Mouse (Mus musculus): ENCODE results near the gene Gm20388. TPM values are rescaled to one million over a fixed set of nuclear protein-coding genes. Genes with fewer than 3 reads are reported as not detected.
"Not testable (repeated sequence)": the region's sequence is repeated elsewhere in the genome, so short reads cannot be mapped to it uniquely, and the experiment has no call there.

Gm20388 gene
- total RNA-seq, 2 experiments from 2014 or later = 18.6 TPM; not detected in 1

DNA sequence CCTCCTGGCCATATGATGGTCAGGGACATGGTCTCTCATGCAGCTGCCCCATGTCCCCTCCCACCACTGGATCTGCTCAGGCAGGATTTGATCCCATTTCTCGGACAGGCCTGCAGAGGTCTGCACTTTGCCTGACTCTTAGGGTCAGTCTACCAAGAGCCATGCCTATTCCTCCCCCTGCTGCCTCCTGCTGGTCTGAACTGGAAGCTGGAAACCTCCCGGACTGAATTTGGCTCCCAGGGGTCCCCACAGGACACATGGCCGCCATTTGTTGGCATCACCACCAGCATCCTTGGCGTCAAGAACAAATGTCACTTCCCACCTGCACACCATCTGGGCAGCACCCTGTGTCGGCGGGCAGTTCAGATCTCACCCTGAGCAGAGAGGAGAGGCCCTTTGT, 1402.8 kb downstream of the Gm20388 start:
- intact Hi-C loops (cut with DNase I) = no loop called here
- DNase-seq (ENCODE audit: low spot score in 2 of 2) = no peak

DNA sequence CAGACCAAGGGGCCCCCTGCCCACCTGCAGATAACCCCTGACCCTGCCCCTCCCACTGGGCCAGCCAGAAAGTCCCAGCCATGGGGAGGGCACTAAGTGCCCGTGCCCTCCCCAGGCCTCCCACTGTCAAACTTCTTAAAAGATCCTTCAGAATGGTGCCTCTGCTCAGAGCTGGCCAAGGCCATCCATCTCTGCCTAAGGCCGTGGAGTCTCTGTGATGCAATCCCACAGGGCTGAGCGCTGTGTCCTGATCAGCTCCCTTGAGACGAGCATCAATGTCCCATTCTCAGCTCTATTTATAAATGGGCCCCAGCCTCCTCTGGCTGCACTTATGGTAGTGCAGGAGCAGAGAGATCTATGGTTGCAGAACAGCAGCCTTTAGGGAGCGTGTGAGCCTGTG, 1403.4 kb downstream of the Gm20388 start:
- intact Hi-C loops (cut with DNase I) = no loop called here
- DNase-seq (ENCODE audit: low spot score in 2 of 2) = no peak

DNA sequence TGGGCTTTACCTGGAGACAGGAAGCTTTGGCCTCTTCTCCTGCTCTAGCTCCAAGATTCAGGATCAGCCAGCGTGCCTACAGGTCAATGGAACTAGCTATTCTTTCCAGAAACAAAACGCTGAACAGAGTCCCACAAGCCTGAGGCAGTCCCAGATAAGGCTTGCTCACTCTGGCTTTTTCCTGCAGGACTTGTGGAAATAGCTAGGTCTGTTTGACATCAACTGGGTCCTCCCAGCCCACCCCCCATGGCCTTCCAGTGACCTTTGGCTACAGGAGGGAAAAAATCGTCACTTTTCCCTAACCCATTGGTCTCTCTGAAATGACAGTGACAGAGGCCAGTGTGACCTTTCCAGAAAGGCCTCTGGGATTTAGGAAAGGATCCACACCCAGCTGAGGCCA, 1404.9 kb downstream of the Gm20388 start:
- intact Hi-C loops (cut with DNase I) = no loop called here
- no peak for DNase-seq (ENCODE audit: low spot score in 2 of 2)

DNA sequence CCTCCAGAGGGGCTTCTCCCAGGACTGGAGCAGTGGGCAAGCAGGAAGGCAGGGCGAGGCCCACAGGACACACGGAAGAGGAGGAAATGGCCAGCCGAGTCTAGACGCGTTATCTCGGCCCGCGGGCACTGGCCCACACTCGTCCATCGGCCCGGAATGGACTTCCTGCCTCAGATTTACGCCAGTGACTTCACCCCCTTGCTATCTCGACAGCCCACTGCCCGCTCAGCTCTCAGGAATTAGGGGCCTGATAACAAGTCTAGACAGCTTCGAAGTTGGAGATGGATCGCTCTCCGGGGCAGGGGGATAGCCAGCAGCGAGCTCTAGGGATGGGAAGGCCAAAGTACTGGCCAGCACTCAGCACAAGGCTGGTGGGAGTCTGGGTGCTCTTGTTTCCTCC, 1405.4 kb downstream of the Gm20388 start:
- no peak for DNase-seq (ENCODE audit: low spot score in 2 of 2)
- intact Hi-C loops (cut with DNase I) = no loop called here

DNA sequence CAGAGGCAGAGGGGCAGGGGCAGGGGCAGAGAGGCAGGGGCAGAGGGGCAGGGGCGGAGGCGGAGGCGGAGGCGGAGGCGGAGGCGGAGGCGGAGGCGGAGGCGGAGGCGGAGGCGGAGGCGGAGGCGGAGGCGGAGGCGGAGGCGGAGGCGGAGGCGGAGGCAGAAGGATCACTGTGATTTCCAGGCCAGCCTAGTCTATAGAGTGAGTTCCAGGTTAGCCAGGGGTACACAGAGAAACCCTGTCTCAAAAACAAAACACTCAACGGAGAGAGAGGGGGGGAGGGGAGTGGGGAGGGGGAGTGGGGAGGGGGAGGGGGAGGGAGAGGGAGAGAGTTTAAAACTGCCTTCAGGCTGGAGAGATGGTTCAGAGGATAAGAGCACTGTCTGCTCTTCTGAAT, 1408.1 kb downstream of the Gm20388 start:
- intact Hi-C loops (cut with DNase I); DNase-seq (ENCODE audit: low spot score in 2 of 2): not testable (repeated sequence)

DNA sequence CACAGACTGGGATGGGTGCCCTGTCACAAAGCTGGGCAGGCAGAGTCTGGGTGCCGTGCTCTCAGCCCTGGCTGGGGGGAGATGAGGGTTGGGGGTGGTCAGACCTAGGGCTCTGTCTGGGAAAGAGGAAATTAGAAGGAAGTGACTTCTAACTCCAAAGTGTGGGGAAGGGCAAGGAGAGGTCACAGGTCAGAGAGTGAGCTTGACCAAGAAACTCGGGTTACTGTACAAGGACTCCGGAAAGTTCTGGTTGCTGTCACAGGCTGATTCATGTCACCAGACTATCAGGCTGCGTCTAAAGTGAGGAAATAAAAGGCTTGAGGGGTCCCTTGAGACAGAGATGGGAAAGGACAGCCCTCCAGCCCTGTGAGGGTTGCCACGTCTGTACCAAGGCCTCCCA, 1408.8 kb downstream of the Gm20388 start:
- intact Hi-C loops (cut with DNase I) = no loop called here

DNA sequence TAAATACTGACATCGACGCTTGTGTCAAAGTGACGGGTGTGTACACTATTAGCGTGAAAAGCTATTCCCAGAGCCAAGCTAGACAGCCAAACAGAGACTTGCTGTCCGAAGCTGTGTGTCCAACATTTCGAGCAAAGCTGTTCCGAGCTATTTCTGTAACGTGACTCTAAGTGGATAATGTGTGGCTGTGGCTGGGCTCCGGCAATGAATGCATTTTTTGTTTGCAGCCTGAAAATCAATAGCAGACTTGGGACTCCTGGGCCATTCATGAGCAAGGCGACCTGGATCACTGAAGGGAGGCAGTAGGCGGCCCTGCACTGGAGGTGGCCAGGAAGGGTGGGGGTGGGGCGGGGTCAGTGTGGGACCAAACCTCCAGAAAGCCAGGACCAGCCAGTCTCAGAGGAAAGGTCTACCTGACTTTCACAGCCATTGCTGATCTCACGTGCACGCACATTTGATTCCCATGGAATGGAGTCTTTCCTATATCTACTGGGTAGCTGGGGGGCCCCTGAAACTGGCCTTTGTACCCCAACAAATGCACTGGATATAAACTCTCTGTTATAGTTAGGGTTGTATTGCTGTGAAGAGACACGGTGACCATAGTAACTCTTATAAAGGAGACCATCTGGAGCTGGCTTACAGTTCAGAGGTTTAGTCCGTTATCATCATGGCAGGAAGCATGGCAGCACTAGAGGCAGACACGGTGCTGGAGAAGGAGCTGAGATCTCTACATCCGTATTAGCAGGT, 1415.7 kb downstream of the Gm20388 start:
- peak in 1 of 2 experiments; percentile 8 for DNase-seq (ENCODE audit: low spot score in 2 of 2)
- intact Hi-C loops (cut with DNase I) = no loop called here

More for the DNA sequence above, 1408.8 kb downstream of the Gm20388 start:
- no peak for DNase-seq (ENCODE audit: low spot score in 2 of 2)

DNA sequence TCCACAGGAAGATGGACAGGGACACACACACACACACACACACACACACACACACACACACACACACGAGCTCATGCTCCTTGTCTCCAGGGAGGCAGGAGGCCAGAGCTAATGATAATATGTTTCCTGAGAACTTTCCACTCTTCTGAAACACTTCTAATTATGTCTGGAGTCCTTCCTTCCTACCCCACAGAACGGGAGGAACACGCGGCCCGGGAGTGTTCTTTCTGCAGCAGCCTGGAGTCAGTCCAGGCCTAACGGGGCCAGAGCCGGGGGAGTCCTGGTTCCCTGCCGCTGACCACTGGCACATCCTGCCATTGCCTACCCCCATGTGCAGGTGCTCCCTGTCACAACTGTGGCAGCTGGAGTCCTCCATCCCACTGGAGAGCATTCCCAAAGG, 1421.8 kb downstream of the Gm20388 start:
- intact Hi-C loops (cut with DNase I) = no loop called here

DNA sequence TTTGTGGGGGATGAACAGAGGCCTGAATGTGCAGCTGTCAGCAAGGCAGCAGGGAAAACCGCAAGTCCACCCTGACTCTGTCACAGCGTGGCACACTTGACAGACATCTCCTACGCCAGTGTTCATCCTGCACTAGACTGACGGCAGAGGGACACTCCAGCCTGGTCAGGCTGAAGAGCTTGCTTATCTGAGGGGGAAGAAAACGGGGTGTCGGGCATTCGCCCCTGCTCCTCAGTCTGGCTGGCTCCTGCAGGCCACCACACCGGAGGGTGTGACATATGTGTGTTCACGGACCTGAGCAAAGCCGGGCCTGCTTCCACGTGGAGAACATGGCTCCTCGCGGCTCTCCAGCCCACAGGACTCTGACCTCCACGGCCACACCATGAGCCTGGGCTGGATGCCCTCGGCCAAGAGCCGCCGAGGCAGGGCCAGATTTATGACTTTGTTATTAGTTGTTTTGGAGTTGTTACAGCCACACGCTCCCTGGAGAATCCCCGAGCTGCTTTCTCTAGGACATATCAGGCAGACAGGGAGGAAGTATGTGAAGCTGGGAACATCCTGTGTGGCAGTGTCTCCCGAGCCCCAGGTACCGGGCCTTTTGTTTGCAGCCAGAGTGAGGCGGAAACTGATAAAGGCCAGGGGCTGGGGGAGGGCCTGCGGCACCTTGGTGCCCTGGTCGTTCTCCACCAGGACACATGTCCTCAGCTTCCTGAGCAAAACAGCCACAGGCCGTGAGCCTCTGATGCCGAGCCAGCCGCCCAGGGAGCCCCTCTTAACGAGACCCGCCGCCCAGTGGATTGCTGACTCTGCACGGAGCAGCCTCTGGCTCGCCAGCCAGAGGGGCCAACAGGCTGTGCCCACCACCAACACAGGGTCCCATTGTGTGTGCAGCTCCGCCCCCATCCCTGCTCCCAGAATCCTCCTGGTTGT, 1424.1 kb downstream of the Gm20388 start:
- DNase-seq (ENCODE audit: low spot score in 2 of 2) = no peak
- intact Hi-C loops (cut with DNase I) = no loop called here

More for the DNA sequence above, 1421.8 kb downstream of the Gm20388 start:
- DNase-seq (ENCODE audit: low spot score in 2 of 2) = no peak

DNA sequence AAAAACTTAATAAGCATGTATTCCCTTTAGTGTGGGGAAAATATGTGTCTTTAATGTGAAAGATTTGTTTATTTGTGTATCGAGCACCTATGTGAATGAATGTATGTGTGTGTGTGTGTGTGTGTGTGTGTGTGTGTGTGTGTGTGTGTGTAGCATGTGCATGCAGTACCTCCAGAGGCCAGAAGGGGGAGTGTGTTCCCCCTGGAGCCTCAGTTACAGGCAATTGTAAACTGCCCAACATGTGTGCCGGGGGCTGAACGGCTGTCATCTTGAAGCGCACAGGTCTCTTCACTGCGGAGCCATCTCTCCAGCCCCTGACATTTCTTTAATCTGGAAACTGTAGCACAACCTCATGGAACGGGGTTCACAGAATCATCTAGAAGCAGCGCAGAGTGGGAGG, 1425.0 kb downstream of the Gm20388 start:
- intact Hi-C loops (cut with DNase I) = no loop called here
- DNase-seq (ENCODE audit: low spot score in 2 of 2) = no peak

DNA sequence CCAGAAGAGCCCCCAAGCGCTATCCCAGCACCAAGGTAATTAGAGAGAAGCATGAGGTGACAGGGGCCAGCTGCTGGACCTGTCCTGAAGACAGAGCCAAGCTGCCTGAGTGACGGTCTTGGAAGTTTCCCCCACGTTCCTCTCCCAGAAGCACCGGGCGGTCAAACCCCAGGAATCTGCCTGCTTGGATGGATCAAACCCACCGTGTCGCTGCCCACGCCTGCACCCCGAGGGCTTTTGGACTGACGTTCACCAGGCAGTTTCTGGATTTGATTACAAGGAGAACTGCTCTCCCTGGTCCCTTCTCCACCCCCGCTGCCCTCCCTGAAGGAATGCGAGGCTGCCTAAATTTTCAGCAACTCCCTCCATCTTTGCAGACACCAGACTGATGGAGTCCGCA, 1432.3 kb downstream of the Gm20388 start:
- DNase-seq (ENCODE audit: low spot score in 2 of 2) = no peak
- intact Hi-C loops (cut with DNase I) = no loop called here

DNA sequence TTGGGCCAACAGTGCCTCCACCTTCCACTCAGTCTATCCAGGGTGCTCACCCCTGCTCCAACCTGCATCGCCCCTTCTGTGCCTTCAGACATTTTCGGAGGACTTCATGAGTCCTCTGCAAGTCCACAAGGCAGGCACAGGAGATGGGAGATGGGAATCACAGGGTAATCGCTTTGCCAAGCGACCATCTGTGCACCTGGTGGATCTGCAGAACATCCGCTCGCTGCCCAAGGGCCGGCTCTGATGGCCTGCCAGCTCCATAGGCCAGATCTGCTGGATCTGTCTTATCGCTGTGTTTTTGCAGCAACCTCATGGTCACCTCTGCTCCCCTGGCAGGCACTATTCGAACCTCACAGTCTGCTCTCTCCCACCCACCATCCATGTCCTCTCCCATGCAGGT, 1433.8 kb downstream of the Gm20388 start:
- intact Hi-C loops (cut with DNase I) = no loop called here
- no peak for DNase-seq (ENCODE audit: low spot score in 2 of 2)

DNA sequence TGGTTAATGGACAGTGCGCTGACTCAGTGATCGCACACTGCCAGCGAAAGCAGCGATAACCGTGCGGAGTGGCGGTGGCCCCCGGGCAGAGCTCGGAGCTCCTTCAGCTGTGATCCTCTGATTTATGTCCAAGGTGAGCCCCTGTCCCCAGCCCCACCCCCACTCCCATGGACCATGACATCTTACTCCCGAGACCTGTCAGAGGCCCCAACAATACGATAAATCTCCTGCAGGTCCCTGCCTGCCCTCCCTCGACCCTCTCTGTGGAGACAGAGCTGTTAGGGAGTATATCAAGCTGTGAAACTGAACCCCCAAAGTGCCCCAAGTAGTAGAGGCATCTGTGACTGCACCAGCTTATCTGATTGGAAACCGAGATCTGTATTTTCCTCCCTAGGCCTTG, 1435.5 kb downstream of the Gm20388 start:
- DNase-seq (ENCODE audit: low spot score in 2 of 2) = no peak
- intact Hi-C loops (cut with DNase I) = no loop called here

DNA sequence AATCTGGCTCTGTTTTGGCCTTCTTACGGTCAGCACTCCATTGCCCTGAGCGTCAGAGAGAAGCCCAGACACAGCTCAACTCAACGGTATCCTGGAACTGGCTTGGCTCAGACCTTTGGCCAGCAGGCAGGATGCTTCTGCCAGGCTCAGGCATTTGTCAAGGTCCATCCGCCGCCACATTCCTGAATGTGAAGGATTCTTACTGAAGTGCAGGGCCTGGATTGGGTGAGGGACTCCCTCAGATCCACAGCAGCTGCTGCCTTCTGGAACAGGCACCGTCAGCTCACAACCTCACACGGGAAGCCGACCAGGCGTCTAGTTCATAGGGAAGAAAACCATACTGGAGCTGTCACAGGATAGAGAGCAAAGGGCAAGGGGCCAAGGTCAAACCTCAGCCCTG, 1436.2 kb downstream of the Gm20388 start:
- no peak for DNase-seq (ENCODE audit: low spot score in 2 of 2)
- intact Hi-C loops (cut with DNase I) = no loop called here

DNA sequence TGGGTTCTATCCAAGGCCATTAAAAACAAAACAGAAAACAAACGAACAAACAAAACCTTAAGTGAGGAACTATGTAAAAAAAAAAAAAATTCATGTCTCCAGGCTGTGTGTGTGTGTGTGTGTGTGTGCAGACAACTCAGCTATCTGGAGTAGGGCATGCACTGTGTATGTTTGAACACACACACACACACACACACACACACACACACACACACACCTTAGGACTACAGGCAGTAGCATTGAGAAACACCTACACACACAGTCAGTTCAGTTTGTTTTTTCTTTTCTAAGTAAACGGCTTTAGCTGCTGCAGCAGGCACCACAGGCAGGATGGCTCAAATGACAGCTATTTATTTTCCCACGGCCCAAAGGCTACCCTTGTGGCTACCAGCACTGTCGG, 1438.4 kb downstream of the Gm20388 start:
- intact Hi-C loops (cut with DNase I) = no loop called here
- DNase-seq (ENCODE audit: low spot score in 2 of 2) = no peak

DNA sequence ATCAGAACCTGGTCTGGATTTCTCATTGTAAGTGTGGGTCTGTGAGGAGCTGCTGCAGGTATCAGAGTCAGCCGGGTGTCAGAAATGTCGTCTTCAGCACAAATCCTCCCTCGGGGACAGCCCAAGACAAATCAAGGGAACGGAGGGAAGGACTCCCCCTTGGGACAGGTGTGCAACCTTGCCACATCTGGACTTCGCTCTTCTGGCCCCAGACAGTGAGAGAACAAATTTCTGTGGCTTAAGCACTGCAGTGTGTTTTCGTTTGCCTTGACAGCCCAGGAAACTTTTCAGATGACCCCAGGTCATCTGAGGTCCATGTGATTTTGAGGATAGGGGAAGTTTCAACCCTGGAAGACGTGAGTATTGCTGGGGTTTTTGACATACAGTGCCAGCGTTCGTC, 1440.2 kb downstream of the Gm20388 start:
- DNase-seq (ENCODE audit: low spot score in 2 of 2) = no peak
- intact Hi-C loops (cut with DNase I) = no loop called here

DNA sequence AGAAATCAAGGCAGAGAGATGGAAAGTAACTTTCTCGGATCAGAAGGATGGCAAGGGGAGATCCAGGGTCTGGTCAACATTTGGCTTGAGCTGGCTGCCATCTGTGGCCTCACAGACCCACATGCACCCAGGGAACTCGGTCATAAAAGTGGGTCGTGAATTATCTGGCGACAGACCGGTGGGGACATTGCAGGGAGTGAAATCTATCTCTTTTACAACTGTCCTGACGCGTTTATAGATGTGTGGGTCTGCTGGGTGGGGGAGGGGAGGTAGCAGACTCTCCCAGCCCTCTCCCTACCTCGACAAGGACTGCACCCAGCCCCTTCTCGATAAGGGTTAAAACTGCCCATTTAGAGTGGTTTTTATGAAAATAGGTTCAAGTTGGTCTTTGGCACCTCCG, 1444.2 kb downstream of the Gm20388 start:
- intact Hi-C loops (cut with DNase I) = no loop called here
- no peak for DNase-seq (ENCODE audit: low spot score in 2 of 2)

DNA sequence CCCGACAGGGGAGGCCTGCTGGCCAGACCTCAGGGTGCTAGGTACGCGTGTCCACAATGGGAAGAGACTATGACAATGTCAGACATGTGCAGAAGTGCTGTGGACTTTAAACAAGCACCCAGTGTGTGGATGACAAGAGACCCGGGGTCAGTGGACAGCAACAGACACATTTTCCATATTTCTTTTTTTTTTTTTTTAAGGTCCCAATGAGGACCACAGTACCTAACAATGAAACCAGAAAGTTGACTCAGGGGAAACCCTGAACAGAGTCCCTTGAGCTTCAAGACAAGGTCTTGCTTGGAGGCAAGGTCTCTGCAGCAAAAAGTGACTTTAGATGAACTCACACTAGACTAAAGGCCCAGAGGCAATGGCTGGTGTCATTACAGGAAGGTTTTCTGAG, 1446.8 kb downstream of the Gm20388 start:
- no peak for DNase-seq (ENCODE audit: low spot score in 2 of 2)
- intact Hi-C loops (cut with DNase I) = no loop called here

DNA sequence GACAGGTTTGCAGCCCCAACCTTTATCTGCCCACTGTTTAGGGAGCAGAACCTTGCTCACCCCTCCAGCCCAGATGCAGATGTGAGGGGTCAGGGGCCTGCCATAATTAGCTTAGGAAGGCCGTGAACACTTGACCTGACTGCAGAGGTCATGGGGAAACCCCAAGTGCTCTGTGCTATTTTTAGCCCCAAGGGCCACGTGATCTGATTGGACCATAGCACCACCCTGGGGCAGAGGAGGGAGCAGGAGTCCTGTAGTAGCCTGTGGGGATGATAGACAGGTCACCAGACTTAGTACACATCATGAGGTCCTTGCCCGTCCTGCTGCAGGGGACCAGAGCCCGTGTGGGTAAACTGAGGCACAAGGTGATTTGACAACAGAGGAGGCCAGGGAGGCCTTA, 1448.0 kb downstream of the Gm20388 start:
- intact Hi-C loops (cut with DNase I) = no loop called here
- DNase-seq (ENCODE audit: low spot score in 2 of 2) = no peak

DNA sequence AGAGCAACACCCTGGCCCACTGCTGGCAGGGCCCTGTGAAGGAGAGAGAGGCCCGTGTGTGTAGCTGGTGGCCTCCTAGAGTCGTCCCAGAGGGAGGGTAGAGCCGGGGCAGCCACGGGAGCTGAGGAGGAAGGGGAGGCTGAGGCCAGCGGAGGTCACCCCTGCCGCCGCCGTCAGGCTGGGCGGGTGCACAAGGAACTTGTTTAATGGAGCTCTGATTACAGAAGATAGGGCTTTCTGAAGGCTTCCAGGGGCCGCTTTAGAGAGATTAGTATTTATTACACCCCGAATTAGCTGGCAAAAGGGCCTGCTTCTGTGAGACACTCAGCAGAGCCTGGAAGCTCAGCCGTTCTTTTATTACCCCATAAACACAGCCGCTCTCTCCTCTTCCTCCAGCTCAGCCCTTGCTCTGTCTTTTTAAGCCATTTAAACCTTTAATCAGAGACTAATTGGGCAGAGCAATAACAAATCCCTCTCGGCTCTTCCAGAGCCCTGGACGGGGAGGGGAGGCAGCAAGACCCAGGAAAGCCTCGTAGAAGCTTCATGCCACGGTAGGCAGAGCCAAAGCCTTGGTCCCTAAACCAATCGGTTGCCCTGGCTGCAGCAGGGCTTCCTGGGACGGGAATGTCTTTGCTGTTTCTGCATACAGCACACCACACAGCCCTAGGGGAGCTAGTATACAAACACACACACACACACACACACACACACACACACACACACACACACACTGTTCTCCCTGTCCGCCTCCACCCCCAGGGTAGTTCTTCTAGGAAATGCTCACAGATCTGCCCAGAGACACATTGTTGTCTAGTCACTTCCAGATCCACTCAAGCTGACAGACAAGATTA, 1448.7 kb downstream of the Gm20388 start:
- intact Hi-C loops (cut with DNase I) = no loop called here
- DNase-seq (ENCODE audit: low spot score in 2 of 2) = peak; percentile 7 to 14
